Mouse (Mus musculus): ENCODE results near the gene Arl4a.

DNA sequence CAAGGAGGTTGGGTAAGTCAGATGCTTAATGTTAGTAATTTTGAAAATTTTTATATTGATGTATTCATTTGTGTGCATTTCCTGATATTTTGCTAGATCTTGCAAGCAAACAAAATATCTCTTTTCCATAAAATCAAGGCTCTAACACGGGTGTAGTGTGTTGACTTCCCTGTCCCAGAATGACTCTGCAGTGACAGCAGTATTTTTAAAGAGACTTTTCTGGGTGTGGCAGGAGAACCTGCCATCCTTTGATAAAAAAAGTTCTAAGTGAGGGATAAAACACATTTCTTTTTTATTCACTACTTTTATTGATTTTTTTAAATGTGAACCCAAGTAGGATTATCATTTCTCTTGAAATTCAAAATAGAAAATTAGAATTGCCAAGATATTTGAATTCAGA is 42.2 kb downstream of the Arl4a start:
- TF ChIP-seq CTCF (conservative IDR thresholded peaks at IDR 0.05; ENCODE audit: low read length) (no peak), POU5F1 (IDR thresholded peaks at IDR 0.05; ENCODE audit: borderline replicate concordance, low read length) (no peak)
